Mouse (Mus musculus): ENCODE measurements at regions not wholly inside any gene's neighbourhood (a gene's known extent, or its start where the extent isn't known, plus 50 kb on each side); places are given as distances from the start of the nearest gene placed in this dataset.

DNA sequence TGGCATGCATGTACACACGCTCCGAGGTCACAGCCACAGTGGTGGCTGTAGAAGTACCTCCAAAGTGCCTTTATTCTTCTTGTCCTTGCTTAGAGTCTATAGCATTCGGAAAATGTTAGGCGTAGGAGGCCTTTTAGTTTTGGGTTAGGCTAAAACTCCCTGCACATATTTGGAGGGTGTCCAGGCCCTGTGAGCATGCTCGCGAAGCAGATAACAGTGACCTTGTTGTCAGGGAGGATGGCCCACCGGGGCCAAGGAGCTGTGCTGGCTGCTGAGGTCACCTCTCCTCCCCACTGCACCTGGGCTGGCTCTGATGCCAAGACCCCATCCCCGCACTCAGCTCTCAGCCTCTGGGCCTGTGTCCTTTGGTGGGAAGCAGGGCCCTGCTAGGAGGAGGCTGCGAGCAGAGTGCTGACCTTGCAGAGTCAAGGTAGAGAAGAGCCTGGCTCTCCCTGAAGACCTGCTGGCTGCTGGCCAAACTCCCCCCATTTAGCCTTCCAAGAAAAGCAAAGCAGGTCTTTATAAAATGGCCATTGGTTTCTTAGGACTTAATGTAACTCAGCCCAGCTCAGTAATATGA lies 186.9 kb downstream of the Tdh start:
- DNase-seq, result peak; percentile 35 to 44

Data from adrenal gland, postnatal 36 days (tissue).